Mouse (Mus musculus) midbrain, embryonic 13.5 days (tissue): ENCODE data around the gene Asap2. TPM values are rescaled to one million over a fixed set of nuclear protein-coding genes. Genes with fewer than 3 reads are reported as not detected.

Experiments
- ATAC-seq: fragments of 200-750 bp; cut with Nextera tagmentation; 2 replicates; pipeline ENCODE4 v1.8.0; 2017; ENCODE audit warnings: mild to moderate bottlenecking, moderate TSS enrichment, moderate library complexity
- H3K27ac ChIP-seq: fragments of 300-500 bp; sonication (generic); 2 replicates; pipeline ENCODE4 v1.5.1; 2015; ENCODE audit warnings: inconsistent platforms, mild to moderate bottlenecking, moderate library complexity
- H3K27me3 ChIP-seq: fragments of 300-500 bp; sonication (generic); 2 replicates; pipeline ENCODE4 v1.6.1; 2015; ENCODE audit warnings: mild to moderate bottlenecking, inconsistent platforms
- H3K36me3 ChIP-seq: fragments of 300-500 bp; sonication (generic); 2 replicates; pipeline ENCODE4 v1.6.1; 2015; ENCODE audit warnings: mild to moderate bottlenecking, inconsistent platforms
- H3K4me1 ChIP-seq: fragments of 300-500 bp; sonication (generic); replicated peaks from 2 replicates; pipeline ENCODE4 v1.6.1; 2015; ENCODE audit warnings: inconsistent platforms
- H3K4me2 ChIP-seq: fragments of 300-500 bp; sonication (generic); replicated peaks from 2 replicates; pipeline ENCODE4 v1.6.1; 2015; ENCODE audit warnings: moderate library complexity, mild to moderate bottlenecking, inconsistent platforms
- H3K4me3 ChIP-seq: fragments of 300-500 bp; sonication (generic); replicated peaks from 2 replicates; pipeline ENCODE4 v1.5.1; 2015; ENCODE audit warnings: mild to moderate bottlenecking, inconsistent platforms
- H3K9ac ChIP-seq: fragments of 300-500 bp; sonication (generic); replicated peaks from 2 replicates; pipeline ENCODE4 v1.6.1; 2015; ENCODE audit warnings: mild to moderate bottlenecking, inconsistent platforms
- H3K9me3 ChIP-seq: fragments of 300-500 bp; sonication (generic); 2 replicates; pipeline ENCODE4 v1.6.1; 2016; ENCODE audit warnings: mild to moderate bottlenecking, inconsistent platforms
- WGBS: fragments of 180-500 bp; shearing (Covaris S2); methylation state at CpG from one replicate; pipeline ENCODE4 v1.1.7; 2015; 5-methylcytosine and 5-hydroxymethylcytosine counted together
- polyA plus RNA-seq: library from polyadenylated mRNA; unstranded; fragments of >200 nt; fragmentation: Nextera tagmentation; extraction: Ambion mirVana; gene quantifications from 2 replicates; pipeline ENCODE4 v1.2.1, GENCODE M21; 2015

Gene Asap2
- polyA plus RNA-seq, 1 experiment from 2014 or later: 14.1 TPM

DNA sequence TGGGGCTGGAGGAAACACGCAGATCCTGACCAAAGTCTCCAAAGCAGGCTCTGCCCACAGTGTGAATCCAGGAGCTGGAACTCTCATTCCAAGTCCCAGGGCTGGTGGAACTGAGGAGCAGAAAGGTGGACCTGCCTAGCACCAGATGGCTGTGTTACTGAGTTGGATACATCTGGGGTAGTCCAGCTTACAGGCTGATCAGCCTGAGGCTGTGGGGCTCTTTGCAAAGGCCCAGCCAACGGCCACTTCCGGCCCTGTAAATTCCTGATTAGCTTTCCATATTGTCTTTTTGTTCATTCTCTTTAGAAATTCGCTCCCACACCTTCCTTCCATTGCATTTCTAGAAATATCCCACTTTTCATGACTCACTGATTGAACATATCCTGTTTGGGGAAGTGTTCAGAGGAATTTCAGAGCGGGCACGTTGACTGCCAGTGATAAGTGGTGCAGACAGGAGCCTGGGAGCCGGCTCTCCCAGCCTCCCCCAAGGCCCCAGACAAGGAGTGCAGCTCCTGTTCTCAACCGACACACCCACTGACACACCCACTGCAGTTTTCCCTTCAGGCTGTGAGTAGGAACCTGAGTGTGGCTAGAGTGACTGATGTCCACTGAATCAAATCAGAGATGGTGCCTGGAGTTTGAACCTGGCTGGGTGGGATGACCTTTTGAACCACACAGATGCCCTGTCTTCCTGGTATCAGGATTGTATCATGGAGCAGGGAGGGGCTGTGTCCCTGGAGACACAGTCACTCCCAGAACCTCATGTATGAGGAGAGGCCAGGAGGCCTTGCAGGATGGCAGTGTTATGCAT lies 145.6 kb downstream of the Asap2 start:
- no peaks in the 10 kb centered on the region for H3K9me3 ChIP-seq
- H3K27ac ChIP-seq: peak overlapping the region; percentile 14; the same call in 1 of the 2 replicates
- ATAC-seq: peak; percentile 14; the same call in 1 of the 2 replicates
- H3K36me3 ChIP-seq: no peaks in the 10 kb centered on the region
- peaks cover 76% of the 10 kb centered on the region for H3K4me1 ChIP-seq
- WGBS: 80% methylated on average over 8 of the region's 8 CpGs
- H3K9ac ChIP-seq: no peak overlapping the region
- no peaks in the 10 kb centered on the region for H3K27me3 ChIP-seq
- no peak overlapping the region for H3K4me3 ChIP-seq
- H3K4me2 ChIP-seq: no peak overlapping the region

DNA sequence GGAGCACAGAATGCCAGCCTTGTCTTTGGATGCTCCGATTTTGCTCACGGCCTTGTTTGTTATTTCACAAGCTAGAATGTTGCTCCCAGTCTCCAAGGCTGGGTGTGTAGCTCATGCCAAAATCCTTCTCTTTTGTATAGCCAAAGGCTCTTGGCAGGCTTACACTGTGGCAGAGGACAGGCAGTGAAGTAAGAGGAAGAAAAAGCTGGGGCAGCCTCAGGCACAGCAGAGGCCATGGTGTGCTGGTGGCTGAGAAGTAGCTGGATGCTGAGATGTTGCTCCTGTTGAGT lies 146.1 kb downstream of the Asap2 start:
- H3K9me3 ChIP-seq: no peaks in the 10 kb centered on the region
- H3K9ac ChIP-seq: no peak overlapping the region
- peaks cover 71% of the 10 kb centered on the region for H3K4me1 ChIP-seq
- no peaks in the 10 kb centered on the region for H3K36me3 ChIP-seq
- 78% methylated on average over 2 of the region's 2 CpGs for WGBS
- no peak overlapping the region for H3K4me2 ChIP-seq
- ATAC-seq: peak; percentile 14; the same call in 1 of the 2 replicates
- H3K4me3 ChIP-seq: no peak overlapping the region
- H3K27me3 ChIP-seq: no peaks in the 10 kb centered on the region
- 0 out of 2 replicates have a peak overlapping the region, but pooled peaks have one; percentile 14 for H3K27ac ChIP-seq

DNA sequence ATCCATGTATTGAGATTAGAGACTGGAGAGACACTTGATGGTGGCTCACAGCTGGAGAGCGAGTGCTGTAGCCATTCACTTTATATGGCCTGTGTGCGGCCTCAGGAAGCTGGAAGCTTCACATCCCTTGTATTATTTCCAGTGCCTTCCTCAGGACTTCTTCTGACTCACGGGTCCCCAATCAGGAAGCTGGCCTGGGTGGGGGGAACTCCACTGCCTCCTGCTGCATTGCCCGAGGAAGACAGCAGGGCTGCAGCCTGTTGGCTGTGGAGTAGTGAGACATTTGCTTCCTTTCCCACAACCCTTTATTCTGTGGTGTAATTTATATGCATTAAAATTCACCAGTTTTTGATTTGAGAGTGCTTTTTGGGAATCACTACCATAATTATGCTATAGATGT lies 149.3 kb downstream of the Asap2 start:
- WGBS: 65% methylated on average over 4 of the region's 4 CpGs
- no peaks in the 10 kb centered on the region for H3K27me3 ChIP-seq

DNA sequence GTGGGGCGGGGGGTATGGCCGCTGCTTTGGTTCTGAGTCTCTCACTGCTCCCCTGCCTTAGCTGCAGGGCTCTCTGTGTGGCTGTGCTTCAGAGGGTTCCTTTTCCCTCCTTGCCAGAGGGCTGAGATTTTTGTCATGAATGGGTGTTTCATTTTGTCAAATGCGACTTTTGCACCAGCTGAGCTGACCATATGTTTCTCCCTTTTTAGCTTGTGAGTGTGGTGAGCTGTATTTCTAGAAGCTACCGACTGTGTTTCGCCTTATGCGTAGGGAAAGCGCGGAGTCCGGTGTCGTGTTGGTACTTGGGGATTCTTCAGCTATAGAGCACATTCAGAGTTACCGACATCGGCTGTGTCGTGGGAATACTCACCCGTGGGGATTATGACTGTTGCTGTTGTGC lies 149.9 kb downstream of the Asap2 start:
- 90% methylated on average over 14 of the region's 14 CpGs for WGBS
- no peaks in the 10 kb centered on the region for H3K27me3 ChIP-seq
- H3K9me3 ChIP-seq: no peaks in the 10 kb centered on the region
- H3K4me3 ChIP-seq: no peak overlapping the region
- H3K27ac ChIP-seq: no peak overlapping the region
- no peak overlapping the region for H3K9ac ChIP-seq
- ATAC-seq: no peak
- no peaks in the 10 kb centered on the region for H3K36me3 ChIP-seq
- H3K4me2 ChIP-seq: no peak overlapping the region
- H3K4me1 ChIP-seq: peaks cover 35% of the 10 kb centered on the region

More for the DNA sequence above, 149.3 kb downstream of the Asap2 start:
- no peak overlapping the region for H3K27ac ChIP-seq
- peaks cover 40% of the 10 kb centered on the region for H3K4me1 ChIP-seq
- H3K4me2 ChIP-seq: no peak overlapping the region
- no peak overlapping the region for H3K9ac ChIP-seq
- no peak overlapping the region for H3K4me3 ChIP-seq
- H3K36me3 ChIP-seq: no peaks in the 10 kb centered on the region
- H3K9me3 ChIP-seq: no peaks in the 10 kb centered on the region
- no peak for ATAC-seq

DNA sequence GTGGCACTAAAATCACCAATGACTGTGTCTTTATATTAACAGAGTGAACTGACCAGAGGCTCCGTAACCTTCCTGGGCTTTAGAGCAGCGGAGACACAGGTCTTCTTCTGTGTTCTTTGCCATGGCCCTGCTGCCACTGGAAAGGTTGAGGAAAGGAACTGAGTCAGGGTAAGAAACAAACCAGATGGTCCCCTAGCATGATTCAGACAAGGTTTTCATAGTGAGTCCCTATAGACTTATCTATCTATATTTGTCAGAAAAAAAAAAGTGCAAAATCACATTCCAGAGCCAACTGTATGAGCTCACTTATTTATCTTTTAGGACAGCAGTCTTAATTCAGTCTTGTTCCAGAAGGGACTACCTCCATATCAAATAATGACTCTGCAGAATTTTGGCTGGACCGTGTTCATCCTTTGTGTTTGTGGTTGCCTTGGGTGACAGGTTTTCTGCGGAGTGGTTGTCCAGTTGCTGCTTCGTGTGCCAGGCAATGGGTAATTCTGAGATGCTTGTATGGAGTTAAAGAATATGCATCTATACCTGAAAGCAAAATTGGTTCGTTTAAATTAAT lies 150.6 kb downstream of the Asap2 start:
- peaks cover 28% of the 10 kb centered on the region for H3K4me1 ChIP-seq
- H3K27me3 ChIP-seq: no peaks in the 10 kb centered on the region
- no peak overlapping the region for H3K4me2 ChIP-seq
- 94% methylated on average over 6 of the region's 6 CpGs for WGBS
- H3K9ac ChIP-seq: no peak overlapping the region
- H3K27ac ChIP-seq: no peak overlapping the region
- no peak overlapping the region for H3K4me3 ChIP-seq
- no peaks in the 10 kb centered on the region for H3K9me3 ChIP-seq
- no peaks in the 10 kb centered on the region for H3K36me3 ChIP-seq
- no peak for ATAC-seq

DNA sequence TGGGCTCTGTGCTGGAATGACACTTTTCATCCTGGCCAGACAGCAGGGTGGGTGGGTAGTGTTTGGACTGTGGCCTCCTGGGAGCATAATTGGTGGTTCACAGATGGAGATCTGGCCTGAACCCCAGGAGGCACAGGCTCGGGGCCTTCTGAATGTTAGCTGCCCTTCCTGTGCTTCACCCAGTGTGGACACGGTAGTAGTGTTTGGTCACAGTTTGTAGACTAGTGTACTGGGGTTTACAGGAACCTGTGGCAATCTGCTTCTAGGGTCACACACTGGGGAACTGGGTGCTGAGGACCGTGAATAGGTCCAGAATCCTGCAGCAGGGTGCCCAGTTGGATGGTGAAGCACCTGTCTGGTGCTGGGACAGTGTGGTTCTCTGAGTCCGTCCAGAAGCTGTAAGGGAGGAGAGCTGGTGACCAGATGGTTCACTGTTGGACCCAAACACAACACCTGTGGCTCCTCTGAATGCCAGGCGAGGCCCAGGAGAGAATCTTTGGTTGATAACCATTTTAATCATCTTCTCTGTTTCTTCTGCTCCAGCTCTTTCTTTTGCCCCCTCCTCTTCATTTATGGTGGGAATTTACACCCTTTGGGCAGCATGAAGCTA lies 151.5 kb downstream of the Asap2 start:
- Histone ChIP-seq H3K4me3 (no peak overlapping the region), H3K27ac (no peak overlapping the region), H3K4me2 (no peak overlapping the region), H3K9ac (no peak overlapping the region), H3K9me3 (no peaks in the 10 kb centered on the region), H3K27me3 (no peaks in the 10 kb centered on the region), H3K4me1 (peaks cover 19% of the 10 kb centered on the region), H3K36me3 (peaks cover 9% of the 10 kb centered on the region)
- WGBS: 89% methylated on average over 5 of the region's 5 CpGs
- ATAC-seq: no peak

DNA sequence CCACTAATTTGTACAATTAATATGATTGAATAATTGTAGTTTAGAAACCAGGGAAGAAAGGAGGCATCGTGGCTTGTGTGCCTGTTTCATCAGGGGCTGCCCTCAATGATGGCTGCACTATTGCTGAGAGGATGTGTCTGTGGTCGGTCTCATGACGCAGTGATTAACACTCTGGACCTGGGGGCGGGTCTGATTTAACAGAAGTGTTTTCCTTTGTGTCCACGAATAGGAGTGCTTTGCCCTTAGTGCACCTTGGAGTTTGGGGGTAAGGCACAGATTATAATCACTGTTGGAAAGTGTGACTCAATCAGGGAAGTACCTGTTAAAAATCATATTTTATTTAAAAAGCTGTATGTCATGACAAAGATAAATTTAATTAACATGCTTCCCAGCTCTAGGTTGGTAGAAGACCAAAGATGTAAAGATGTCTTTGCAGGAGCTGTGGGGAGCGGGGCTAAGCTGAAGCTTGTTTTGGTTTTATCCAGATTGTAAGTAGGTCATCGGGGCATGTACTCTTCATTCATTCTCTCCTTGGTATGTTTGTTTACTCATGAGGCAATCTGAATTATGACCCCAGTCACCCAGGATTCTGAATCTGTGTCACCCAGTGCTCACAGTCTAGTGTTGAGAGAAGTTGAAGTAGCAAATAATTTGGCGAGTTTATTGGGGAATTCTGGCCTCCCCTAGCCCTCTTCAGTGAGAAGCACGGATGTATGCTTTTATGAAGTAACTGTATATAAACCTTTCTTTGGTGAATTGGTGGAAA lies 152.4 kb downstream of the Asap2 start:
- Histone ChIP-seq H3K9ac (no peak overlapping the region), H3K27ac (no peak overlapping the region), H3K9me3 (no peaks in the 10 kb centered on the region), H3K4me2 (no peak overlapping the region), H3K27me3 (no peaks in the 10 kb centered on the region), H3K4me3 (no peak overlapping the region), H3K4me1 (peaks cover 17% of the 10 kb centered on the region), H3K36me3 (peaks cover 9% of the 10 kb centered on the region)
- ATAC-seq: no peak
- 79% methylated on average over 9 of the region's 9 CpGs for WGBS

DNA sequence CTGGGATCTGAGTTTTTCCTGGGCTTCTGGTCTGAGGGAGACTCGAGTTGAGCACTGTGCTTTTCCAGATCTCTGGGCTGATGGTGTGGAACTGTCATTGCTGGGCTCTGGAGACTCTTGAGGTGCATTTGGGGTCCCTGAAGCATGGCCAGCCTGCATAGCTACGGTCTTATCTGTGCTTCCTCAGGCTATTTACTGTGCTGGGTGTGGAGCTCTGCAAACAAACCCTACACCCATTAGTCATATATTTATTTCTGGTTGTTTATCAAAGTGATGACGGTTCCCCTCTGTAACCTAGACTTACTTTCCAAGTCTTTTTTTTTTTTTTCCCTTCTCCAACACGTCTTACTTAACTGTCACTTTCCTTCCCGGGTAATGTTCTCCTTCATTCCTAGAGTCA lies 154.3 kb downstream of the Asap2 start:
- peaks cover 6% of the 10 kb centered on the region for H3K4me1 ChIP-seq
- WGBS: 86% methylated on average over 5 of the region's 5 CpGs
- H3K9me3 ChIP-seq: no peaks in the 10 kb centered on the region
- H3K4me2 ChIP-seq: no peak overlapping the region
- H3K36me3 ChIP-seq: peaks cover 9% of the 10 kb centered on the region
- no peak overlapping the region for H3K27ac ChIP-seq
- H3K27me3 ChIP-seq: no peaks in the 10 kb centered on the region
- H3K9ac ChIP-seq: no peak overlapping the region
- no peak overlapping the region for H3K4me3 ChIP-seq
- ATAC-seq: no peak

DNA sequence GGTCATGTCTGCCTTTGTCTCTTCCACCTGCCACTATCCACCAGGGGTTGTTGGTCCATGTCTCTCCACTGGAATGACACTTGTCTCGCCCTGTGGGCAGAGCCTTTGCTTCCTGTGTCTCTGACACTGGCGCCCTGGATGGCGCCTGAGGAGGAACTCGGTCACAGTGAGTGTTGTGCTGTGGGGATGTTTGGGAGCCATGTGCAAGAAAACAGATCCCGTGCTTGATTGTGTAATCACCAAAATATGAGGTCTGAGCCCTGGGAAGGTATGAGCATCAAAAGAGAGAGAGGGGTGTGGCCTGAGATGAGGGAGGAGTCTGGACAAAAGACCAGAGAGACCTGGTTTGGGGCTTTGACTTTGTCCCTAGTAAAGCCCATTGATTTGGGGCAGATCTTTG lies 154.8 kb downstream of the Asap2 start:
- Histone ChIP-seq H3K4me2 (no peak overlapping the region), H3K9me3 (no peaks in the 10 kb centered on the region), H3K27me3 (no peaks in the 10 kb centered on the region), H3K27ac (no peak overlapping the region), H3K9ac (no peak overlapping the region), H3K4me1 (peaks cover 2% of the 10 kb centered on the region), H3K36me3 (peaks cover 9% of the 10 kb centered on the region), H3K4me3 (no peak overlapping the region)
- WGBS: 93% methylated on average over 5 of the region's 5 CpGs
- ATAC-seq: no peak

DNA sequence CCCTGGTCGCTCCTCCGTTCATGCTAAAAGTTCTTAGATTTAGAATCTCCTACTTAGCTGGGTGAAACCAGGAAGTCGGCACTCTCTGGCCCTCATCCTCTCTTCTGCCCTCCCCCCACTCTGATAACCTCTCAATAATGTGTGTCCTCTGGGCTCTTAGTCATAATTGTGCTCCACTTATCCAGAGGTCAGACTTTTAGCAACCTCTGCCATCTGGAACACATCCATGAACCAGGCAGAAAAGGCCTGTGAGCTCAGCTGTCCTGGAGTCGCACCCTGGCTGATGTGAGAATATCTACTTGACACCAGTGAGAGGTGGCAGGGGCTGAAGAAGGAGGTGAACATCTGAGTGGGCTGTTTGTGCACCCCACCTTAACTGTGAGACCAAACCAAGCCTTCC lies 156.6 kb downstream of the Asap2 start:
- no peak overlapping the region for H3K27ac ChIP-seq
- no peak overlapping the region for H3K9ac ChIP-seq
- H3K27me3 ChIP-seq: no peaks in the 10 kb centered on the region
- H3K9me3 ChIP-seq: no peaks in the 10 kb centered on the region
- no peak for ATAC-seq
- no peaks in the 10 kb centered on the region; the same call in 1 of the 2 replicates for H3K4me1 ChIP-seq
- H3K4me3 ChIP-seq: no peak overlapping the region
- H3K4me2 ChIP-seq: no peak overlapping the region
- H3K36me3 ChIP-seq: peaks cover 9% of the 10 kb centered on the region
- 84% methylated on average over 4 of the region's 4 CpGs for WGBS

DNA sequence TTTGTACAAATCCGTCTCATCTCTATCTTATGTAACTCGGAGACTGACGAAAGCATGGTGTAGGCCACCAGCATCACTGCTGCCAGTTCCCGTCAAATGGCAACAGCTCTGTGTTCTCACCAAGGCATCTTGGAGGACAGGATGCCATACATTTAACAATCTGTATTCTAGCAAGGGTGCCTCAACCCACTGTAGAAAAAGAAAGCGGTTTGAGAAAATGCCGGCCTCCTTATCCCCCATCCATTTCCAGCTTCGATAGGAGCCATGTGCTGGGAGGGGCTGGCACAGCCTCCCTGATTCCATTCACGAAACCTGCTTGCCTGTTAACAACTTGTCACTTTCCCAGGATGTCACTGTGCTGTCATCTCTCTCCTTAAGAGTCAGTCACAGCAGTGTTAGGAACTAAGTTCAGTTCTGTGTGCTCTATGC lies 163.0 kb downstream of the Asap2 start:
- no peaks in the 10 kb centered on the region for H3K36me3 ChIP-seq
- H3K9me3 ChIP-seq: no peaks in the 10 kb centered on the region
- H3K4me2 ChIP-seq: no peak overlapping the region
- no peak overlapping the region for H3K27ac ChIP-seq
- 78% methylated on average over 8 of the region's 8 CpGs for WGBS
- H3K9ac ChIP-seq: 0 out of 2 replicates have a peak overlapping the region, but pooled peaks have one; percentile 1
- peaks cover 20% of the 10 kb centered on the region for H3K4me1 ChIP-seq
- no peaks in the 10 kb centered on the region for H3K27me3 ChIP-seq
- H3K4me3 ChIP-seq: no peak overlapping the region
- ATAC-seq: no peak

DNA sequence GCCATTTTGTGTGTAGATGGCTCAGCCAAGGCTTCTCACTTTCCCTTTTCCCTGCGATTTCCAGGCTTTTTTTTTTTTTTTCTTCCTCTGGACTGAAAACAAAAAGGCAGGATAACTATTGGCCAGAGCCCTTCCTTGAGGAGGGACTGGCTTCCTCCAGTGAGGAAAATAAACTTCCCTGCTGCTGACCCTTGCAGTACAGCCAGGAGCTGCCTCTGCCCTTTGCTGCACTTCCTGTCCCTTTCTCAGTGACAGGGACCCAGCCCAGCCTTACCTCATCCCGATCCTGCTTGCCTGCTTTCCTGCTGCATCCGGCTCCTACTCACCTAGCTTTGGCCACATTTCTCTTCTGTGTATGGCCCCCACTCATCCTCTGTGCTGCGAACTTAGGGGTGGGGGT lies 164.8 kb downstream of the Asap2 start:
- H3K9me3 ChIP-seq: no peaks in the 10 kb centered on the region
- H3K27me3 ChIP-seq: no peaks in the 10 kb centered on the region
- 69% methylated on average over 4 of the region's 4 CpGs for WGBS
- no peak overlapping the region for H3K27ac ChIP-seq
- H3K4me2 ChIP-seq: no peak overlapping the region
- no peak for ATAC-seq
- H3K4me1 ChIP-seq: peaks cover 35% of the 10 kb centered on the region
- H3K4me3 ChIP-seq: no peak overlapping the region
- H3K36me3 ChIP-seq: no peaks in the 10 kb centered on the region
- no peak overlapping the region for H3K9ac ChIP-seq
